Mouse (Mus musculus) ovary, adult 18-20 months (tissue): ENCODE results near the gene Shbg.
A peak's percentile ranks its signal among the peaks of the same experiment; 100 is the strongest.

ENCODE experiments used
- DNase-seq: peaks from one replicate; pipeline ENCODE4 v3.0.0; 2022; ENCODE audit warnings: low spot score, mixed read lengths

Shbg gene

GRCm38 (mm10) chr11:69617805-69618204 lies at the start of gene Shbg:
TSS of gene Shbg (minus strand) at chr11:69617905.
- no peak for DNase-seq

- DNase-seq, result no peak
Observed at GRCm38 (mm10) chr11:69666665-69667005, 48.9 kb upstream of the Shbg start.

GRCm38 (mm10) chr11:69665961-69666664 lies 48.4 kb upstream of the Shbg start, which contains the start of gene Cd68:
TSS of gene Cd68 (minus strand) at chr11:69666153.
- no peak for DNase-seq

GRCm38 (mm10) chr11:69665457-69665960 lies 47.8 kb upstream of the Shbg start:
- DNase-seq, result no peak

GRCm38 (mm10) chr11:69664841-69665240 lies 47.1 kb upstream of the Shbg start:
- DNase-seq, result no peak

- no peak for DNase-seq
Observed at GRCm38 (mm10) chr11:69663795-69664194, 46.1 kb upstream of the Shbg start.

- no peak for DNase-seq
Observed at GRCm38 (mm10) chr11:69662967-69663671, 45.4 kb upstream of the Shbg start.

- DNase-seq, result peak; percentile 96
Observed at GRCm38 (mm10) chr11:69662213-69662966, 44.7 kb upstream of the Shbg start, which contains the start of gene Mpdu1. TSS of gene Mpdu1 (minus strand) at chr11:69662642.

GRCm38 (mm10) chr11:69661221-69661881 lies 43.6 kb upstream of the Shbg start:
- DNase-seq, result peak; percentile 74

GRCm38 (mm10) chr11:69657462-69657881 lies 39.8 kb upstream of the Shbg start:
- DNase-seq, result no peak

- DNase-seq, result no peak
Observed at GRCm38 (mm10) chr11:69656617-69657461, 39.1 kb upstream of the Shbg start.

- no peak for DNase-seq
Observed at GRCm38 (mm10) chr11:69656065-69656455, 38.4 kb upstream of the Shbg start.

- no peak for DNase-seq
Observed at GRCm38 (mm10) chr11:69655264-69656064, 37.8 kb upstream of the Shbg start, which contains the start of gene Sox15. TSS of gene Sox15 (plus strand) at chr11:69655314.

- DNase-seq, result no peak
Observed at GRCm38 (mm10) chr11:69654760-69655159, 37.1 kb upstream of the Shbg start.

GRCm38 (mm10) chr11:69653399-69653798 lies 35.7 kb upstream of the Shbg start:
- no peak for DNase-seq

GRCm38 (mm10) chr11:69645860-69646259 lies 28.2 kb upstream of the Shbg start:
- DNase-seq, result no peak

- no peak for DNase-seq
Observed at GRCm38 (mm10) chr11:69635471-69635870, 17.8 kb upstream of the Shbg start.

- peak; percentile 62 for DNase-seq
Observed at GRCm38 (mm10) chr11:69633128-69633866, 15.6 kb upstream of the Shbg start.
